Mouse (Mus musculus) midbrain, embryonic 13.5 days (tissue): ENCODE measurements around the gene Mphosph9. TPM values are rescaled to one million over a fixed set of nuclear protein-coding genes. Genes with fewer than 3 reads are reported as not detected.
"Not testable (repeated sequence)": the region's sequence is repeated elsewhere in the genome, so short reads cannot be mapped to it uniquely, and the experiment has no call there.

Experiments used
- ATAC-seq: fragments of 200-750 bp; cut with Nextera tagmentation; 2 replicates; pipeline ENCODE4 v1.8.0; 2017; ENCODE audit warnings: mild to moderate bottlenecking, moderate TSS enrichment, moderate library complexity
- H3K27ac ChIP-seq: fragments of 300-500 bp; sonication (generic); 2 replicates; pipeline ENCODE4 v1.5.1; 2015; ENCODE audit warnings: inconsistent platforms, mild to moderate bottlenecking, moderate library complexity
- H3K27me3 ChIP-seq: fragments of 300-500 bp; sonication (generic); 2 replicates; pipeline ENCODE4 v1.6.1; 2015; ENCODE audit warnings: mild to moderate bottlenecking, inconsistent platforms
- H3K36me3 ChIP-seq: fragments of 300-500 bp; sonication (generic); 2 replicates; pipeline ENCODE4 v1.6.1; 2015; ENCODE audit warnings: mild to moderate bottlenecking, inconsistent platforms
- H3K4me1 ChIP-seq: fragments of 300-500 bp; sonication (generic); replicated peaks from 2 replicates; pipeline ENCODE4 v1.6.1; 2015; ENCODE audit warnings: inconsistent platforms
- H3K4me2 ChIP-seq: fragments of 300-500 bp; sonication (generic); replicated peaks from 2 replicates; pipeline ENCODE4 v1.6.1; 2015; ENCODE audit warnings: moderate library complexity, mild to moderate bottlenecking, inconsistent platforms
- H3K4me3 ChIP-seq: fragments of 300-500 bp; sonication (generic); replicated peaks from 2 replicates; pipeline ENCODE4 v1.5.1; 2015; ENCODE audit warnings: mild to moderate bottlenecking, inconsistent platforms
- H3K9ac ChIP-seq: fragments of 300-500 bp; sonication (generic); replicated peaks from 2 replicates; pipeline ENCODE4 v1.6.1; 2015; ENCODE audit warnings: mild to moderate bottlenecking, inconsistent platforms
- H3K9me3 ChIP-seq: fragments of 300-500 bp; sonication (generic); 2 replicates; pipeline ENCODE4 v1.6.1; 2016; ENCODE audit warnings: mild to moderate bottlenecking, inconsistent platforms
- WGBS: fragments of 180-500 bp; shearing (Covaris S2); methylation state at CpG from one replicate; pipeline ENCODE4 v1.1.7; 2015; 5-methylcytosine and 5-hydroxymethylcytosine counted together
- polyA plus RNA-seq: library from polyadenylated mRNA; unstranded; fragments of >200 nt; fragmentation: Nextera tagmentation; extraction: Ambion mirVana; gene quantifications from 2 replicates; pipeline ENCODE4 v1.2.1, GENCODE M21; 2015

Gene Mphosph9
- polyA plus RNA-seq, 1 experiment from 2014 or later = 16.5 TPM

- ATAC-seq = no peak
- H3K27ac ChIP-seq = no peak overlapping the region
- H3K36me3 ChIP-seq = no peaks in the 10 kb centered on the region
- H3K4me1 ChIP-seq = peaks cover 25% of the 10 kb centered on the region
- no peaks in the 10 kb centered on the region for H3K9me3 ChIP-seq
- 90% methylated on average over 4 of the region's 4 CpGs for WGBS
- H3K9ac ChIP-seq = no peak overlapping the region
- no peaks in the 10 kb centered on the region for H3K27me3 ChIP-seq
- H3K4me3 ChIP-seq = no peak overlapping the region
- no peak overlapping the region for H3K4me2 ChIP-seq
These were observed 101.3 kb downstream of the Mphosph9 start for GRCm38 (mm10) chr5:124226494-124226893.

DNA sequence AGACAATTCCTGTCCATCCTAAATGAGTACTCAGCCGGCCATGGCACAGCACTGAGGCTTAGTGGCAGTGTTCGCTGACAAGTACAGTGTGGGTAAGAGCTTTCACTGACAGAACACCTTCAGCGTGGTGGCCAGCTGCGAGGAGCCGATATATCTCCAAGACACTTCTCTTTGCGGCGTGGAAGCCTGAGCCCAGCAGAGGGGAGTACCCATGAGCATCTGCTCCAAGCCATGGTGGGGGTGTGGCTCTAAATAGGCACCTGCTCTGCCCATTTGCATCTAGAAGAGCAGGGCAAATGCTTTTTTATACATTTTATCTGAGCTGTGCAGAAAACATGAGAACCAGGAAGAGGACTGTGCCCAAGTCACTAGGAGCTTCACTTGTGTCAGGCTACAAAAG is 101.9 kb downstream of the Mphosph9 start:
- no peak overlapping the region for H3K27ac ChIP-seq
- 89% methylated on average over 7 of the region's 7 CpGs for WGBS
- no peaks in the 10 kb centered on the region for H3K36me3 ChIP-seq
- no peak for ATAC-seq
- H3K4me3 ChIP-seq = no peak overlapping the region
- H3K4me2 ChIP-seq = no peak overlapping the region
- H3K9me3 ChIP-seq = no peaks in the 10 kb centered on the region
- no peaks in the 10 kb centered on the region for H3K27me3 ChIP-seq
- H3K4me1 ChIP-seq = peaks cover 27% of the 10 kb centered on the region
- no peak overlapping the region for H3K9ac ChIP-seq

DNA sequence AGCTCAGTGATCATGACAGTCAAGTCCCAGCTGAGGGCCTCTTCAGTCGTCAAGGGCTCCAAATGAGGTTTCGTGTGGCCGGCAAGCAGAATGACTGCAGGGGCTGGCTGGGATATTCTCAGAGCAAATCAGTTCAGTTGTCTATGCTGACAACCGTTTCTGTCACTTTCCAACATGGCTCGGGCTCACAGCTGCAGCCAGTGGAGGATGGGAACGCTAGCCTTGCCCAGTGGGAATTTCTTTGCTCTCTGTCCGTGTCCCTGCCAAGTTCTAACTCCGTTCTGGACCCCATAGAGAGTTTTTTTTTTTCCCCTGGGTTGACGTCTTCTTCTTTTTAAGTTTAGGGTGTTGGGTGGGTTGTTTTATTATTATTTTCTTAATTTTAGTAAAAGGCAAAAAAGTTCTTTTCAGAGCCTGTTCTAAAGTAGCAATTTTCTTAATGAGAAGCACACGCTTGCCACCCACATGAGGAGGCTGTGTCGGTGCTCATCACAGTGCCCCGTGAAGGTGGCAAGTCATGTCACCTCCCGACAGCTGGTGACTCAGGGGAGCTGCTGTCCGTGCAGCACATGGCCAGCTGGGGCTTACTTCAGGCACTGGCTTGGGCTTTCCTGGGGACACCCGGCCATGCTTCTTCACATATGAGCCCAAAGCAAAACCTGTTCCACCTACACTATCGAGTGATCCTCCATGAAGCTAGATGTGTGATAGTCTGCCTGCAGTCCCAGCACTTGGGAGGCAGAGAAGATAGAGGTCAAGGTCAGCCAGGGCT is 103.3 kb downstream of the Mphosph9 start:
- Histone ChIP-seq H3K4me3 (no peak overlapping the region), H3K9me3 (no peaks in the 10 kb centered on the region), H3K27ac (no peak overlapping the region), H3K27me3 (no peaks in the 10 kb centered on the region), H3K36me3 (no peaks in the 10 kb centered on the region), H3K9ac (no peak overlapping the region), H3K4me1 (peaks cover 30% of the 10 kb centered on the region), H3K4me2 (no peak overlapping the region)
- no peak for ATAC-seq
- WGBS = 70% methylated on average over 16 of the region's 16 CpGs

DNA sequence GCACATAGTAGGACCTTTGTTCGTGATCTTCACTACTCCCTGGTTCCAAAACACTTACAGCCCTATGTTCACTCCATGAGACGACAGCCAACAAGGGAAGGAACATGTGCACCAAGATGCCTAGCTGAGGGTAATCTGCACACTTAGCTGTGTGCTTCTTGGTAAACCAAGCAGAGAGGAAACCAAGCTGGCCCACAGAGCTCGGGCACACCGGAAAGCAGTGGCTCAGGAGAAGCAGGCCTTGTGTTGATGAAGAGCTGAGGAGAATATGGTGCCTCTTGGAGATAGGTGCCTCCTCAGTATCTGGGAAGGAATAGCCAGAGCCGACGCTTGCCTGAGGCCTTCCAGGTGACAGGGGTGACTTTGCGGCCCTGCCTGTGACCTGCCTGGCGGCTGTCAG is 104.2 kb downstream of the Mphosph9 start:
- H3K9ac ChIP-seq = no peak overlapping the region

DNA sequence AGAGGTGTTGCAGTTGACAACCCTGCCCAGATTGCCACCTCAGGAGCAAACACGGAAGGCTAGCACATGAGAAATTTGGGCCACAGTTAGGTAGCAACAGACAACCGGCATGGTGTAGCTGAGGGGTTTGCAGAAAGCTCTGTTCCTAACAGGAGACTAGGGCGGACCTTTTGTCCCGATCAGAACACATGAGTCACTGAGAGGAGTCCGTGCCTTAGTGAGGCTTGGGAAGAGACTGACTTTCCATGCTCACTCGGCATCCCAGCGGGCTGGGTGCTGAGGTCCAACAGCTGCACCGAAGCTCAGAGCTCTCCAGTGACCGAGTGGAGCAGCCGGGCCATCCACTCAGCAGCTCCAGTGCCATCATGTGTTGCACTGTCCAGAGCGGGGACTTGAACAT is 105.1 kb downstream of the Mphosph9 start:
- Histone ChIP-seq H3K27ac (no peak overlapping the region), H3K9me3 (no peaks in the 10 kb centered on the region), H3K9ac (no peak overlapping the region), H3K36me3 (no peaks in the 10 kb centered on the region), H3K4me1 (peaks cover 36% of the 10 kb centered on the region), H3K4me2 (no peak overlapping the region), H3K27me3 (no peaks in the 10 kb centered on the region), H3K4me3 (no peak overlapping the region)
- no peak for ATAC-seq
- 92% methylated on average over 11 of the region's 11 CpGs for WGBS

More for the DNA sequence above, 104.2 kb downstream of the Mphosph9 start:
- no peaks in the 10 kb centered on the region for H3K36me3 ChIP-seq
- H3K4me2 ChIP-seq = no peak overlapping the region
- no peak overlapping the region for H3K4me3 ChIP-seq
- no peaks in the 10 kb centered on the region for H3K27me3 ChIP-seq
- 91% methylated on average over 8 of the region's 8 CpGs for WGBS
- no peak for ATAC-seq
- H3K27ac ChIP-seq = no peak overlapping the region
- no peaks in the 10 kb centered on the region for H3K9me3 ChIP-seq
- H3K4me1 ChIP-seq = peaks cover 36% of the 10 kb centered on the region

- Histone ChIP-seq H3K27ac (no peak overlapping the region), H3K36me3 (no peaks in the 10 kb centered on the region), H3K27me3 (no peaks in the 10 kb centered on the region), H3K4me1 (peaks cover 28% of the 10 kb centered on the region), H3K9me3 (no peaks in the 10 kb centered on the region), H3K9ac (no peak overlapping the region), H3K4me3 (no peak overlapping the region), H3K4me2 (no peak overlapping the region)
- WGBS = 91% methylated on average over 7 of the region's 7 CpGs
- ATAC-seq = no peak
These were observed 106.1 kb downstream of the Mphosph9 start for GRCm38 (mm10) chr5:124221736-124222040.

- Histone ChIP-seq H3K9me3 (no peaks in the 10 kb centered on the region), H3K27ac (no peak overlapping the region), H3K9ac (no peak overlapping the region), H3K4me2 (no peak overlapping the region), H3K4me3 (no peak overlapping the region), H3K36me3 (no peaks in the 10 kb centered on the region), H3K4me1 (peaks cover 25% of the 10 kb centered on the region), H3K27me3 (no peaks in the 10 kb centered on the region)
- ATAC-seq = no peak
- 60% methylated on average over 7 of the region's 7 CpGs for WGBS
These were observed 106.6 kb downstream of the Mphosph9 start for GRCm38 (mm10) chr5:124221037-124221735.

GRCm38 (mm10) chr5:124220551-124220950 is 107.2 kb downstream of the Mphosph9 start:
- H3K9ac ChIP-seq = no peak overlapping the region
- H3K27me3 ChIP-seq = no peaks in the 10 kb centered on the region
- WGBS = 91% methylated on average over 5 of the region's 5 CpGs
- no peak overlapping the region for H3K4me2 ChIP-seq
- no peak for ATAC-seq
- H3K9me3 ChIP-seq = no peaks in the 10 kb centered on the region
- peaks cover 24% of the 10 kb centered on the region for H3K4me1 ChIP-seq
- H3K4me3 ChIP-seq = no peak overlapping the region
- H3K27ac ChIP-seq = no peak overlapping the region
- no peaks in the 10 kb centered on the region for H3K36me3 ChIP-seq

- Histone ChIP-seq H3K36me3 (no peaks in the 10 kb centered on the region), H3K4me3 (no peak overlapping the region), H3K9me3 (no peaks in the 10 kb centered on the region), H3K27ac (no peak overlapping the region), H3K4me2 (no peak overlapping the region), H3K9ac (no peak overlapping the region), H3K4me1 (peaks cover 24% of the 10 kb centered on the region), H3K27me3 (no peaks in the 10 kb centered on the region)
- ATAC-seq = no peak
- 67% methylated on average over 10 of the region's 10 CpGs for WGBS
These were observed 108.3 kb downstream of the Mphosph9 start for GRCm38 (mm10) chr5:124219431-124219830.

GRCm38 (mm10) chr5:124218986-124219385 is 108.8 kb downstream of the Mphosph9 start:
- WGBS = 75% methylated on average over 7 of the region's 7 CpGs
- no peak overlapping the region for H3K27ac ChIP-seq
- H3K9me3 ChIP-seq = no peaks in the 10 kb centered on the region
- no peak overlapping the region for H3K9ac ChIP-seq
- no peak overlapping the region for H3K4me3 ChIP-seq
- H3K27me3 ChIP-seq = no peaks in the 10 kb centered on the region
- peaks cover 20% of the 10 kb centered on the region for H3K4me1 ChIP-seq
- no peak for ATAC-seq
- no peak overlapping the region for H3K4me2 ChIP-seq
- H3K36me3 ChIP-seq = no peaks in the 10 kb centered on the region

DNA sequence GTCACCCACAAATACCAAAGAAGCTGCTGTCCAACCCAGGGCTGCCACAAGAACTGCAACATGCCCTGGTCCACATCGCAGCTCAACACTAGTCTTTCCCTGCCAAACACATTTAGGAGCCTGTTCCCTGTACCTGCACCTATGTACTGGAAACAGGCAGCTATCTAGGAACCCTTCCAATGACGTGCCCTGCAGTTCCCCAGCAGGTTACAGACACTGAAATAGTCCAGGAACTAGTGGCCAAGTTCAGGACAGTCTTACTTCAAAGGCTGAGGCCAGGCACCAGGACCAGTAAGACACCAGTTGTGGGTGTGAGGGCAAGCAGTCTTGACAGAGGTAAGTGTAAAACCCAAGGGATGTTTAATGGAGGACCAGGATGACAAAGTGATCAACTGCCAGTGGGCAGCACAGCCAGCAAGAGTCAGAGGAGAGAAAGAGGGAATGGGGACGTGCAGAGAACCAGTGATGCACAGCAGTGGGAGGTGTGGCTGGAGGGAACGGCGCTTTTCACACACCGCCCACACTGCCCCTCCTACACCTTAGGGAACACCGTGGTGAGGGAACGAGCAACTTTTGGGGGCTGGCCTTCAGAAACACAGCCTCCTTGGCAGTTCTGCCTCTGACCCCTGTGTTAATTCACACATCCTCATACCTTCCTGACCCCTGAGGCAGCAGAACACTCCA is 110.1 kb downstream of the Mphosph9 start:
- H3K9ac ChIP-seq = no peak overlapping the region
- no peak for ATAC-seq
- H3K36me3 ChIP-seq = no peaks in the 10 kb centered on the region
- WGBS = 55% methylated on average over 8 of the region's 8 CpGs
- H3K27me3 ChIP-seq = no peaks in the 10 kb centered on the region
- H3K27ac ChIP-seq = no peak overlapping the region
- peaks cover 20% of the 10 kb centered on the region for H3K4me1 ChIP-seq
- H3K4me3 ChIP-seq = no peak overlapping the region
- no peak overlapping the region for H3K4me2 ChIP-seq
- H3K9me3 ChIP-seq = no peaks in the 10 kb centered on the region

DNA sequence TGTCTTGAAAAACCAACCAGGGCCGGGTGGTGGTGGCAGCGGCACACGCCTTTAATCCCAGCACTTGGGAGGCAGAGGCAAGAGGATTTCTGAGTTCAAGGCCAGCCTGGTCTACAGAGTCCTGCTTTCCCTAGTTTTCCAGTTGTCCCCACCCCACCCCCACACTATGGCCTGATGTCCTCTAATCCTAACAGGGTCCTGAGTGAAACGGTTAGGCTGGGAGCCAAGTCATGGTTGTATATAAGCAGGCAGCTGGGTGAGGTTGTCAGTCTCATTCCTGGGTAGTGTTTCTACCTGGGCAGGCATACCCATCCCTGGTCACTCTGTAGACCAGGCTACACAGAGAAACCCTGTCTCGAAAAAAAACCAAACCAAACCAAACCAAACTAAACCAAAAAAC is 110.7 kb downstream of the Mphosph9 start:
- H3K9ac ChIP-seq, H3K27me3 ChIP-seq, H3K4me2 ChIP-seq, H3K9me3 ChIP-seq, H3K27ac ChIP-seq, H3K4me3 ChIP-seq, H3K36me3 ChIP-seq, ATAC-seq: not testable (repeated sequence)
- 90% methylated on average over 5 of the region's 5 CpGs for WGBS
- peaks cover 16% of the 10 kb centered on the region for H3K4me1 ChIP-seq
